Mouse (Mus musculus): ENCODE results near the gene Asic4. TPM values are rescaled to one million over a fixed set of nuclear protein-coding genes. Genes with fewer than 3 reads are reported as not detected.

The Asic4 gene
- total RNA-seq, 2 experiments from 2014 or later = 8.6 to 10.2 TPM

GRCm38 (mm10) chr1:75498897-75499296, 48.7 kb downstream of the Asic4 start:
- intact Hi-C loops (cut with DNase I) = no loop called here
- no peak for DNase-seq

- no peak for DNase-seq
- intact Hi-C loops (cut with DNase I) = no loop called here
Observed at GRCm38 (mm10) chr1:75499441-75499840, 49.2 kb downstream of the Asic4 start.

GRCm38 (mm10) chr1:75501905-75502304, 51.7 kb downstream of the Asic4 start:
- DNase-seq = no peak
- intact Hi-C loops (cut with DNase I) = loop anchor here (10.0 kb wide), 1 partner anchor 53 kb away; no protein-coding TSS in a partner anchor

GRCm38 (mm10) chr1:75502945-75503650, 52.9 kb downstream of the Asic4 start:
- no peak for DNase-seq

GRCm38 (mm10) chr1:75503651-75503980, 53.4 kb downstream of the Asic4 start:
- no peak for DNase-seq
- intact Hi-C loops (cut with DNase I) = loop anchor here (10.0 kb wide), 1 partner anchor 51 kb away; no protein-coding TSS in a partner anchor

More at GRCm38 (mm10) chr1:75502945-75503650, 52.9 kb downstream of the Asic4 start:
- intact Hi-C loops (cut with DNase I) = loop anchor here (10.0 kb wide), 1 partner anchor 52 kb away; no protein-coding TSS in a partner anchor

- no peak for DNase-seq
- intact Hi-C loops (cut with DNase I) = loop anchor here (10.0 kb wide), 1 partner anchor 50 kb away; no protein-coding TSS in a partner anchor
Observed at GRCm38 (mm10) chr1:75504256-75505045, 54.2 kb downstream of the Asic4 start.

GRCm38 (mm10) chr1:75505159-75505955, 55.1 kb downstream of the Asic4 start:
- peak; percentile 73 for DNase-seq
- intact Hi-C loops (cut with DNase I) = loop anchor here (10.0 kb wide), 1 partner anchor 49 kb away; no protein-coding TSS in a partner anchor

- DNase-seq = peak; percentile 72
- intact Hi-C loops (cut with DNase I) = loop anchor here (10.0 kb wide), 1 partner anchor 49 kb away; no protein-coding TSS in a partner anchor
Observed at GRCm38 (mm10) chr1:75505956-75506831, 56.0 kb downstream of the Asic4 start, which contains the start of gene Obsl1. Gene Obsl1 (minus strand): TSS chr1:75506452.

- no peak for DNase-seq
- intact Hi-C loops (cut with DNase I) = loop anchor here (10.0 kb wide), 1 partner anchor 48 kb away; no protein-coding TSS in a partner anchor
Observed at GRCm38 (mm10) chr1:75507006-75507405, 56.8 kb downstream of the Asic4 start, which contains the start of gene Inha. Gene Inha (plus strand): TSS chr1:75507077.

- intact Hi-C loops (cut with DNase I) = loop anchor here (10.0 kb wide), 1 partner anchor 45 kb away; no protein-coding TSS in a partner anchor
- DNase-seq = no peak
Observed at GRCm38 (mm10) chr1:75509586-75509985, 59.4 kb downstream of the Asic4 start.

- DNase-seq = no peak
- intact Hi-C loops (cut with DNase I) = no loop called here
Observed at GRCm38 (mm10) chr1:75510154-75510553, 59.9 kb downstream of the Asic4 start.

- DNase-seq = no peak
- intact Hi-C loops (cut with DNase I) = no loop called here
Observed at GRCm38 (mm10) chr1:75511437-75512210, 61.4 kb downstream of the Asic4 start.

GRCm38 (mm10) chr1:75512550-75512949, 62.3 kb downstream of the Asic4 start:
- intact Hi-C loops (cut with DNase I) = no loop called here
- DNase-seq = no peak

- intact Hi-C loops (cut with DNase I) = no loop called here
- DNase-seq = no peak
Observed at GRCm38 (mm10) chr1:75516703-75517380, 66.6 kb downstream of the Asic4 start.

- intact Hi-C loops (cut with DNase I) = no loop called here
- DNase-seq = no peak
Observed at GRCm38 (mm10) chr1:75517984-75518383, 67.7 kb downstream of the Asic4 start.

GRCm38 (mm10) chr1:75518427-75518826, 68.2 kb downstream of the Asic4 start:
- intact Hi-C loops (cut with DNase I) = no loop called here

GRCm38 (mm10) chr1:75519576-75519975, 69.3 kb downstream of the Asic4 start:
- intact Hi-C loops (cut with DNase I) = no loop called here
- no peak for DNase-seq

More at GRCm38 (mm10) chr1:75518427-75518826, 68.2 kb downstream of the Asic4 start:
- no peak for DNase-seq

Measured in left cerebral cortex, postnatal 4 days (tissue).